Mouse (Mus musculus) ES-Bruce4 (cell line): ENCODE results near the gene Ppp1r1b. TPM values are rescaled to one million over a fixed set of nuclear protein-coding genes. Genes with fewer than 3 reads are reported as not detected.

Experiments used
- H3K27ac ChIP-seq: 2 replicates; pipeline ENCODE4 v1.5.1; 2012; ENCODE audit warnings: low read length, inconsistent platforms; ENCODE audit not compliant: insufficient read depth
- H3K27me3 ChIP-seq: 2 replicates; pipeline ENCODE4 v1.6.1; 2012; ENCODE audit warnings: mild to moderate bottlenecking, low read length, inconsistent platforms; ENCODE audit not compliant: control insufficient read depth, poor library complexity, insufficient read depth, severe bottlenecking
- H3K36me3 ChIP-seq: 2 replicates; pipeline ENCODE4 v1.6.1; 2012; ENCODE audit warnings: inconsistent platforms, mild to moderate bottlenecking, low read length, moderate library complexity; ENCODE audit not compliant: control insufficient read depth, poor library complexity, insufficient read depth, severe bottlenecking
- H3K4me1 ChIP-seq: one replicate; pipeline ENCODE4 v1.8.1; 2011; ENCODE audit warnings: low read length; ENCODE audit not compliant: control insufficient read depth, insufficient read depth
- H3K4me3 ChIP-seq: 2 replicates; pipeline ENCODE4 v1.5.1; 2011; ENCODE audit warnings: low read depth, mild to moderate bottlenecking, low read length
- H3K9ac ChIP-seq: 2 replicates; pipeline ENCODE4 v1.6.1; 2012; ENCODE audit warnings: low read depth, mild to moderate bottlenecking, inconsistent platforms; ENCODE audit not compliant: poor library complexity, severe bottlenecking
- H3K9me3 ChIP-seq: replicated peaks from 2 replicates; pipeline ENCODE4 v1.6.1; 2012; ENCODE audit warnings: mild to moderate bottlenecking, low read length, inconsistent platforms; ENCODE audit not compliant: control insufficient read depth, poor library complexity, insufficient read depth, severe bottlenecking
- CTCF ChIP-seq: IDR thresholded peaks from one replicate; pipeline ENCODE4 v1.8.1; 2011; ENCODE audit warnings: low read depth, low read length
- EP300 ChIP-seq: IDR thresholded peaks from 2 replicates; pipeline ENCODE4 v1.6.1; 2011; ENCODE audit warnings: low read depth, low read length; ENCODE audit not compliant: insufficient read depth
- POLR2A ChIP-seq: IDR thresholded peaks from one replicate; pipeline ENCODE4 v1.8.1; 2011; ENCODE audit warnings: low read length; ENCODE audit not compliant: insufficient read depth
- polyA plus RNA-seq: library from polyadenylated mRNA; stranded (reverse); fragments of >200 nt; gene quantifications from 2 replicates; pipeline ENCODE4 v1.2.4, GENCODE M21; 2011; ENCODE audit warnings: low read depth; ENCODE audit not compliant: missing spikeins, insufficient read depth, insufficient read length

The Ppp1r1b gene
- 1.1 and 1.5 TPM in 2 replicates for polyA plus RNA-seq

DNA sequence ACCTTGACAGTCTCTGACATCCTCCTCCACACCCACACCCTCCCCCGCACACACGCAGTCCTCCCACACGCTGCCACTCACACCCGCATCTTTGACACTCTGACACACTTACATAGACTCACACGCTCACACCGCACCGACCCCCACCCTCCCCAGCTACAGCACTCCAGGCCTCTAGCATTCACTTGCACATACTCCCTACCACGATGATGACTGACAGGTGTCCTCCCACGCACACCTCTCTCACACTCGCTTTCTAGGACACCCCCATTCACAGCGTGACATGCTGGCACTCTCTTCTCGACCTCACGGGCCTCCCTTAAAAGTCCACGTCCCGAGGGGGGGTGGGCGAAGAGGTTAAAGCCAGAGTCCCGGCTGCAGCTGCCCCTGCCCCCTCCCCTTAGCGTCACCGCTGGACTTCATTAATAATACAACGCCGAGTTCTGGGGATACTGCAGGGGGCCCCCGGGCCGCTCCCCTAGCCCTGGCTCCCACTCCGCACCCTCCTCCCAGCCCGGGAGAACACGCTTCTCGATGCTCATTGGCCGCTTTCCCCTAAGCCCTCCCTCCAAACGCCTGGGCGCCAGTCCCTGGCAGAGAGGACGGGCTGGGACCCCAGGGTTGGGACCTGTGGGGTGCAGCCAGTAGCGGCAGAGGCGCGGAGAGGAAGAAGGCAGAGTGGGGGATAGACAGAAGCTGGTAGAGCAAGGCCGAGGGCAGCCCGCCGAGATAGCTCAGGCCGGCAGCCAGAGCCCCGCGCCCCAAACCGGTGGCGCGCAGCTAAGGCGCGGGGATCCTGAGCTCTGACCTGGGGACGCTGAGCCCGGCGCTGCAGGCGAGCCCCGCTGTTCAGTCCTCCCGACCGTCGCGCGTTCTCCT lies at the start of gene Ppp1r1b:
TSS of gene Ppp1r1b (plus strand) at position 322 of the 879 bp plus-strand sequence.
- peak within 1 kb of the TSS; percentile 62 for H3K4me3 ChIP-seq
- H3K9ac ChIP-seq = peak within 1 kb of the TSS; percentile 68
- no peak for TF ChIP-seq POLR2A
- TF ChIP-seq EP300 = no peak
- no peak for TF ChIP-seq CTCF
- no peaks in the 10 kb centered on the region for H3K9me3 ChIP-seq
- no peak within 1 kb of the TSS for H3K27ac ChIP-seq
- H3K36me3 ChIP-seq = no peaks in the 10 kb centered on the region
- no peaks in the 10 kb centered on the region for H3K4me1 ChIP-seq
- H3K27me3 ChIP-seq = peaks cover 7% of the 10 kb centered on the region

DNA sequence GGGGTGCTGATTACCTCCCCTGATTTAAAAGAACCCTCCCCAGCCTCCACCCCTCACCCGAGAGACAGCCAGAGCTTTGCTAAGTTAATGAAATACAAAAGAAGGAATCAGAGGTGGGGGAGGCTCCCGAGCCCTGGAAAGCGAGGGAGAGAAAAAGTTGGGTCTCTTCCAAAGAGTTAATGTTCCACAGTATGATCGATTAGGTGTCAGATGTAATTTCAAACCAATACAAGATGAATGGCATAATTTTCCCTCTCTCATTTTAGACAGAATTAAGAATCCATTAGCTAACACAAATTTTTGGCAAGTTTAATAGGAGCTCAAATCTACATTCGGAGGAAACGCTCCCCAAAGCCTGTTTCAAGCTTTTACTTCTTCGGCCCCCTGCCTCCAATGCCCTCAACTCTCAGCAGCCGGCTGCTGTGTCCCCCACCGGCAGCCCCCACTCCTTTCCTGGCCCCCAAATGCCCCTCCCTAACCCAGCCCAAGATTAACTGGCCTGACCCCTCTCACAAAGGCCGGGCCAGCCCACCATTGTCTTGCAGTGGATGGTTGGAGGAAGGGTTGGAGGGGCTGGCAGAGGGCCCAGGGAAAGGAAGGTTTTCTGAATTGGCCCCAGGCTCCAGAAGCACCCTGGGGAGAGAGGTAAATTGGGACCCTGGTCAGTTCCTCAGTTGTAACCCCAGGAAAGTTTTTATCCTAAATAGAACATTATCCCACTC lies 49.6 kb upstream of the Ppp1r1b start:
- Histone ChIP-seq H3K4me3 (no peak overlapping the region), H3K27me3 (no peaks in the 10 kb centered on the region), H3K9ac (no peak overlapping the region), H3K4me1 (peaks cover 2% of the 10 kb centered on the region), H3K27ac (0 out of 2 replicates have a peak overlapping the region, but pooled peaks have one; percentile 17), H3K9me3 (no peaks in the 10 kb centered on the region), H3K36me3 (no peaks in the 10 kb centered on the region)
- TF ChIP-seq EP300 (peak; percentile 67; the same call in 1 of the 2 replicates), CTCF (no peak), POLR2A (no peak)

DNA sequence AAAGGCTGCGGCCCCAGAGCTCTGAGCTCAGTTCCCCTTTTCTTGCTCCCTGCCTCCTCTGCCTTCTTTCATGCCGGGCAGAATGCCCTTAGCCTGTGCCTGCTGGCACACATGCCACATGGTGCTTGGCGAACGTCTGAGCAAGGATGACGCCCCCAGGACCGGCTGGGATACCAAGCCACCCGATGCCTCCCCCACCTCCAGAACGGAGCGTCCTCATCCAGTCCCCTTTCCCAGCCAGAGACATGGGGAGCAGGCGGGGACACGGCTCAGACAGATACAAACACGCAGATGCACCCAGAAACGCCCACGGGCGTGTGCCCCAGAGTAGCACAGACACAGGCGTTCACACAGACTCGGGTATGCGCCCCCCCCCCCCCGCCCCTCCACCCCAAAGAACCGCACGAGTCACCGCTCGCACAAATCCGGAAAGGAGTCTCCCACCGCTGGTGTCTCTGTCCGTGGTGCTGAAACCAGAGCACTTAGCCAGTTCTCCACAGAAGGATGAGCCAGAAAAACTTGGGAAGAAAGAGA lies 34.3 kb upstream of the Ppp1r1b start:
- TF ChIP-seq CTCF = no peak
- TF ChIP-seq POLR2A = no peak
- TF ChIP-seq EP300 = no peak
- Histone ChIP-seq H3K4me1 (no peaks in the 10 kb centered on the region), H3K27me3 (0 out of 2 replicates have a peak, but pooled peaks cover 2% of the 10 kb centered on the region), H3K4me3 (peak overlapping the region; percentile 32), H3K9me3 (no peaks in the 10 kb centered on the region), H3K9ac (no peak overlapping the region), H3K27ac (no peak overlapping the region), H3K36me3 (no peaks in the 10 kb centered on the region)

DNA sequence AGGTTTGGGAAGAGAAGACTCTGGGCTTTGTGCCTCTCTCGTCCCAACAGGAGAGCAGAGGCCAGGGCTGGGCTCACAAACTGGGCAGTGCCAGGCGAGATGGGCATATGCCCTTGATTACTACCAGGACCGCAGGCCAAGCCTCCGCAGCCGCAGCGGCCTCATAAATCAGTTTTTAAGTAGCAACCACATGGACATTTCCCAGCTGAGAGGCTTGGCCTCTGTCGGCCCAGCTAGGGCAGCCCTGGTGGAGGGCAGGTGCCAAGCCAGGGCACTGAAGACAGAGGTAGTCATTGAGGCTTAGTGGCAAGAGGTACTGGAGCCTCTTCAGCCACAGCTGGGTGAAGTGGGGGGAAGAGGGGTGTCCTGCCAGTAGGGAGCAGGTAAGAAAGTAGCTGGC lies 30.7 kb upstream of the Ppp1r1b start:
- Histone ChIP-seq H3K9me3 (no peaks in the 10 kb centered on the region), H3K4me1 (no peaks in the 10 kb centered on the region), H3K9ac (no peak overlapping the region), H3K27me3 (peaks cover 25% of the 10 kb centered on the region), H3K27ac (no peak overlapping the region), H3K36me3 (no peaks in the 10 kb centered on the region), H3K4me3 (no peak overlapping the region)
- TF ChIP-seq POLR2A (no peak), CTCF (no peak), EP300 (no peak)

DNA sequence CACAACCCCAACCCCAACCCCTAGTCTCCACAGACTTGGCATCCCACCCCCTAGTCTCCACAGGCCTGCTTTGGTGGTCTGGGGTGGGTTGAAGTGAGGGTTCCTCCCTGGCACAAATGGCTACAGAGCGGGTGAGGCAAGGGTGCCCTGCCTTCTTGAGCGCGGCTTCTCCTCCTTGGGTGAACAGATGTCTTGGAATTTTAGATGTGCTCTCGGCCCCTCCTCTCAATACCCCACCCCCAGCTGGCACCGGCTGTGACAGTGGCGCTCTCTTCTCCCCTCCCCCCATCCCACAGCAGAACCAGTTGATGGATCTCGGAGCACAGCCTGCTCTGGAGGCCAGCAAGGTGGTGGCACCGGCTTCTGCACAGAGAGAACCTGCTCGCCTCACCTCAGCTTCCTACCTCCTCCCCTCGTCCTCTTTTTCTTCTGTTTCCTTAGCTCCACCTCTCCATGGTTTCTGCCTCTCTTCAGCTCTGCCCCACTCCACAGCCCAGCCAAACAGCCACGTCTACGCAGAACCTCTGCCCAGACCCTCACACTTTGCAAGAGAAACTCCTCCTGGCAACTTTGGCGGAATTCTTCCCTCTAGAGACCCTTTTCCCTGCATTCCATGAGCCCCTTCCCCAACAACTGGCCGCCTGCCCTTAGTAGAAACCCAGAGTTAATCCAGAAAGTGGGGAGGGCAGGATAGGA lies 29.6 kb upstream of the Ppp1r1b start:
- H3K36me3 ChIP-seq = no peaks in the 10 kb centered on the region
- H3K27ac ChIP-seq = no peak overlapping the region
- TF ChIP-seq CTCF (no peak), POLR2A (no peak), EP300 (no peak)
- H3K27me3 ChIP-seq = peaks cover 25% of the 10 kb centered on the region
- H3K4me1 ChIP-seq = no peaks in the 10 kb centered on the region
- no peaks in the 10 kb centered on the region for H3K9me3 ChIP-seq
- no peak overlapping the region for H3K4me3 ChIP-seq
- H3K9ac ChIP-seq = no peak overlapping the region
